Mouse (Mus musculus) CH12.LX (cell line): ENCODE results near the gene Mapkapk2. TPM values are rescaled to one million over a fixed set of nuclear protein-coding genes. Genes with fewer than 3 reads are reported as not detected.
A peak's percentile ranks its signal among the peaks of the same experiment; 100 is the strongest.

Experiments used
- DNase-seq: peaks from one replicate; pipeline ENCODE4 v3.0.0-alpha.2; 2013; ENCODE audit errors: extremely low read depth
- H3K27ac ChIP-seq: 2 replicates; pipeline ENCODE4 v1.5.1; 2012; ENCODE audit warnings: low read depth, mild to moderate bottlenecking, control low read depth, moderate library complexity; ENCODE audit not compliant: insufficient read depth
- H3K27me3 ChIP-seq: replicated peaks from 2 replicates; pipeline ENCODE3; 2012; ENCODE audit warnings: inconsistent platforms
- H3K36me3 ChIP-seq, 2 experiments: replicated peaks in 1 of 2; 2 replicates each; pipeline versions ENCODE3 to v1.6.1; 2012; ENCODE audit warnings: inconsistent platforms in 1 of 2, low read length in 1 of 2, mild to moderate bottlenecking in 1 of 2, mixed read lengths in 1 of 2, moderate library complexity in 1 of 2; ENCODE audit not compliant: control insufficient read depth in 1 of 2, insufficient read depth in 1 of 2
- H3K4me1 ChIP-seq, 2 experiments: 2 replicates each; pipeline ENCODE4 v1.6.1; 2012; ENCODE audit warnings: inconsistent platforms in 1 of 2, moderate library complexity in 1 of 2; ENCODE audit not compliant: insufficient read depth in 2 of 2, control insufficient read depth in 1 of 2
- H3K4me2 ChIP-seq: 2 replicates; pipeline ENCODE4 v1.6.1; 2012; ENCODE audit warnings: low read depth, mild to moderate bottlenecking, control low read depth; ENCODE audit not compliant: poor library complexity, insufficient read depth, severe bottlenecking
- H3K4me3 ChIP-seq, 3 experiments: fragments of 150-350 bp in 1 of 3; sonication (generic) in 1 of 3; replicated peaks in 1 of 3; 2 replicates each; pipeline versions ENCODE3 to v1.5.1; 2011 to 2012; ENCODE audit warnings: low read depth in 2 of 3, low read length in 2 of 3, mild to moderate bottlenecking in 2 of 3, moderate library complexity in 2 of 3, control low read depth in 1 of 3, improper control_type of control experiment in 1 of 3, inconsistent platforms in 1 of 3, mixed read lengths in 1 of 3; ENCODE audit not compliant: poor library complexity in 1 of 3
- H3K79me2 ChIP-seq: replicated peaks from 2 replicates; pipeline ENCODE4 v1.6.1; 2012; ENCODE audit warnings: mild to moderate bottlenecking, moderate library complexity; ENCODE audit not compliant: control insufficient read depth, poor library complexity, insufficient read depth, severe bottlenecking; ENCODE audit errors: extremely low read depth
- H3K9ac ChIP-seq: 2 replicates; pipeline ENCODE4 v1.6.1; 2012; ENCODE audit warnings: low read depth, mild to moderate bottlenecking, control low read depth, moderate library complexity; ENCODE audit not compliant: insufficient read depth
- H3K9me3 ChIP-seq: replicated peaks from 2 replicates; pipeline ENCODE3; 2012; ENCODE audit warnings: low read length, inconsistent platforms, mixed read lengths
- BHLHE40 ChIP-seq: IDR thresholded peaks from 2 replicates; pipeline ENCODE4 v1.6.1; 2011; ENCODE audit warnings: mild to moderate bottlenecking, low read depth, low read length, improper control_type of control experiment
- CHD1 ChIP-seq: IDR thresholded peaks from 2 replicates; pipeline ENCODE4 v1.6.1; 2012; ENCODE audit warnings: low read depth, low read length, improper control_type of control experiment, inconsistent platforms
- CHD2 ChIP-seq: IDR thresholded peaks from 2 replicates; pipeline ENCODE4 v1.6.1; 2011; ENCODE audit warnings: low read length, improper control_type of control experiment
- CTCF ChIP-seq, 2 experiments: IDR thresholded peaks in 1 of 2; conservative IDR thresholded peaks in 1 of 2; 2 replicates each; pipeline ENCODE4 v1.5.1; 2011 to 2012; ENCODE audit warnings: low read depth in 2 of 2, low read length in 2 of 2, improper control_type of control experiment in 1 of 2, inconsistent platforms in 1 of 2, mild to moderate bottlenecking in 1 of 2, moderate library complexity in 1 of 2
- E2F4 ChIP-seq: IDR thresholded peaks from 2 replicates; pipeline ENCODE4 v1.6.1; 2011; ENCODE audit warnings: low read depth, low read length, improper control_type of control experiment; ENCODE audit not compliant: insufficient replicate concordance
- ELF1 ChIP-seq: IDR thresholded peaks from 2 replicates; pipeline ENCODE4 v1.6.1; 2014; ENCODE audit warnings: low read depth, mild to moderate bottlenecking, inconsistent platforms, low read length, improper control_type of control experiment
- EP300 ChIP-seq: IDR thresholded peaks from 2 replicates; pipeline ENCODE4 v1.6.1; 2011; ENCODE audit warnings: low read length, improper control_type of control experiment
- ETS1 ChIP-seq: conservative IDR thresholded peaks from 2 replicates; pipeline ENCODE4 v1.6.1; 2012; ENCODE audit warnings: low read depth, mild to moderate bottlenecking, inconsistent platforms, low read length, improper control_type of control experiment, moderate library complexity
- GABPA ChIP-seq: IDR thresholded peaks from 2 replicates; pipeline ENCODE4 v1.6.1; 2012; ENCODE audit warnings: low read depth, low read length, improper control_type of control experiment, inconsistent platforms; ENCODE audit not compliant: insufficient replicate concordance
- HCFC1 ChIP-seq: IDR thresholded peaks from 2 replicates; pipeline ENCODE4 v1.6.1; 2012; ENCODE audit warnings: low read depth, mild to moderate bottlenecking, inconsistent platforms, low read length, improper control_type of control experiment
- IRF4 ChIP-seq: IDR thresholded peaks from 2 replicates; pipeline ENCODE4 v1.6.1; 2014; ENCODE audit warnings: low read depth, mild to moderate bottlenecking, inconsistent platforms, low read length, improper control_type of control experiment
- KAT2A ChIP-seq: IDR thresholded peaks from 2 replicates; pipeline ENCODE4 v1.6.1; 2012; ENCODE audit warnings: low read length, improper control_type of control experiment, inconsistent platforms; ENCODE audit not compliant: insufficient replicate concordance
- MAFK ChIP-seq: IDR thresholded peaks from 2 replicates; pipeline ENCODE4 v1.6.1; 2011; ENCODE audit warnings: low read length, improper control_type of control experiment; ENCODE audit not compliant: insufficient replicate concordance
- MAZ ChIP-seq: IDR thresholded peaks from 2 replicates; pipeline ENCODE4 v1.6.1; 2012; ENCODE audit warnings: low read depth, mild to moderate bottlenecking, inconsistent platforms, low read length, improper control_type of control experiment, moderate library complexity
- MEF2A ChIP-seq: IDR thresholded peaks from 2 replicates; pipeline ENCODE4 v1.6.1; 2014; ENCODE audit warnings: low read depth, mild to moderate bottlenecking, inconsistent platforms, low read length, improper control_type of control experiment, borderline replicate concordance
- MXI1 ChIP-seq: IDR thresholded peaks from 2 replicates; pipeline ENCODE4 v1.6.1; 2011; ENCODE audit warnings: mild to moderate bottlenecking, low read depth, low read length, improper control_type of control experiment
- MYC ChIP-seq: IDR thresholded peaks from 2 replicates; pipeline ENCODE4 v1.6.1; 2011; ENCODE audit warnings: low read depth, mild to moderate bottlenecking, improper control_type of control experiment, low read length
- NRF1 ChIP-seq: IDR thresholded peaks from 2 replicates; pipeline ENCODE4 v1.6.1; 2014; ENCODE audit warnings: low read depth, mild to moderate bottlenecking, inconsistent platforms, low read length, improper control_type of control experiment, moderate library complexity
- PAX5 ChIP-seq: IDR thresholded peaks from 2 replicates; pipeline ENCODE4 v1.6.1; 2012; ENCODE audit warnings: low read length, inconsistent platforms, mixed read lengths
- POLR2A ChIP-seq: IDR thresholded peaks from 2 replicates; pipeline ENCODE4 v1.6.1; 2011; ENCODE audit warnings: low read depth, mild to moderate bottlenecking, improper control_type of control experiment, low read length
- POLR2AphosphoS2 ChIP-seq: IDR thresholded peaks from 2 replicates; pipeline ENCODE4 v1.6.1; 2011; ENCODE audit warnings: low read depth, low read length, improper control_type of control experiment
- RAD21 ChIP-seq: IDR thresholded peaks from 2 replicates; pipeline ENCODE4 v1.6.1; 2011; ENCODE audit warnings: low read depth, mild to moderate bottlenecking, low read length, improper control_type of control experiment, moderate library complexity
- SIN3A ChIP-seq: IDR thresholded peaks from 2 replicates; pipeline ENCODE4 v1.6.1; 2012; ENCODE audit warnings: low read length, improper control_type of control experiment, inconsistent platforms
- SMC3 ChIP-seq: IDR thresholded peaks from 2 replicates; pipeline ENCODE4 v1.6.1; 2011; ENCODE audit warnings: low read depth, low read length, improper control_type of control experiment
- TBP ChIP-seq: conservative IDR thresholded peaks from 2 replicates; pipeline ENCODE4 v1.6.1; 2011; ENCODE audit warnings: low read depth, low read length, improper control_type of control experiment
- TCF12 ChIP-seq: IDR thresholded peaks from 2 replicates; pipeline ENCODE4 v1.6.1; 2014; ENCODE audit warnings: low read depth, mild to moderate bottlenecking, inconsistent platforms, low read length, improper control_type of control experiment
- USF1 ChIP-seq: IDR thresholded peaks from 2 replicates; pipeline ENCODE4 v1.6.1; 2014; ENCODE audit warnings: low read depth, mild to moderate bottlenecking, inconsistent platforms, low read length, improper control_type of control experiment
- USF2 ChIP-seq: conservative IDR thresholded peaks from 2 replicates; pipeline ENCODE4 v1.6.1; 2011; ENCODE audit warnings: low read depth, low read length, improper control_type of control experiment
- ZC3H11A ChIP-seq: IDR thresholded peaks from 2 replicates; pipeline ENCODE4 v1.6.1; 2012; ENCODE audit warnings: low read depth, mild to moderate bottlenecking, inconsistent platforms, low read length, improper control_type of control experiment
- ZKSCAN1 ChIP-seq: IDR thresholded peaks from 2 replicates; pipeline ENCODE4 v1.6.1; 2012; ENCODE audit warnings: low read depth, inconsistent platforms, low read length, improper control_type of control experiment, borderline replicate concordance
- ZNF384 ChIP-seq: IDR thresholded peaks from 2 replicates; pipeline ENCODE4 v1.6.1; 2012; ENCODE audit warnings: low read depth, low read length, improper control_type of control experiment, inconsistent platforms
- dilution Hi-C: fragments of 300-500 bp; cut with MboI; formaldehyde crosslinking; loops from 2 replicates; pipeline ENCODE4 v1.14.3; 2020; ENCODE audit warnings: low sequenced_read_pairs; ENCODE audit not compliant: extremely low pct_unique_long_range_greater_than_20kb, extremely low pct_ligation_motif_present
- in situ Hi-C: fragments of 300-500 bp; cut with MboI; formaldehyde crosslinking; loops from 3 replicates; pipeline ENCODE4 v1.14.3; 2019; ENCODE audit warnings: low sequenced_read_pairs, low pct_ligation_motif_present, low pct_unique_long_range_greater_than_20kb, mixed read lengths
- polyA plus RNA-seq: library from polyadenylated mRNA; unstranded; fragments of >175 nt; gene quantifications from 2 replicates; pipeline ENCODE4 v1.2.1, GENCODE M21; 2012; ENCODE audit warnings: low read depth; ENCODE audit not compliant: insufficient read length
- total RNA-seq, 2 experiments: library from RNA; depleted of rRNA; stranded (reverse); fragments of 300-350 nt in 1 of 2; fragments of >200 nt in 1 of 2; gene quantifications; 2 replicates each; pipeline ENCODE4 v1.2.3; 2012 to 2014

The Mapkapk2 gene
- total and polyA plus RNA-seq, 3 experiments = 55.0 to 63.5 (median 62.9) TPM

DNA sequence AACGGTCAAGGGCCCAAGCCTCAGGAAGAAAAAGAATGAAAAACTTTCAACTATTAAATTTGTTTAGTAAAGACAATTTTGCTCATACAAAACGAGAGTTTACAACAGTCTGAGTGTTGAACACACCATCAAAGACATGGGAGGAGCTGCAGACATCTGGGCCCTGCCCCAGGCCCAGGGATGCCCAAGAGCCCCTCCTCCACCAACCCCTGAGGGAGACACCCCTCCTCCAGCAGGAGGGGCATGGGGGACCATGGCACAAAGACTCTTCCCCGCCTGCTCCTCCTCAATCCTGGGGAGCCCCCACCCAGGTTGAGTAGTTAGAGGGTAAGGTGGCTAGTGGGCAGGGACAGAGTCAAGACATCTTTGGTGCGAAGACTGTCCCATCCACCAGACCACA lies 44.0 kb downstream of the Mapkapk2 start:
- H3K27ac ChIP-seq = no peak overlapping the region
- TF ChIP-seq IRF4 (no peak), NRF1 (no peak), ZKSCAN1 (no peak), MAFK (no peak), SMC3 (no peak), MXI1 (no peak), USF1 (no peak), RAD21 (no peak), ZNF384 (no peak), USF2 (no peak), PAX5 (no peak), CHD2 (no peak), POLR2AphosphoS2 (no peak), MEF2A (no peak)
- no peak overlapping the region for H3K4me2 ChIP-seq
- in situ Hi-C loops = loop anchor here (5.0 to 10.0 kb wide), 5 partner anchors 66 to 509 kb away; partner anchors contain the start of genes Gm29427 and Yod1
- H3K9ac ChIP-seq = no peak overlapping the region
- DNase-seq = no peak
- no peaks in the 10 kb centered on the region for H3K9me3 ChIP-seq
- dilution Hi-C loops = no loop called here
- H3K27me3 ChIP-seq = no peaks in the 10 kb centered on the region
- H3K79me2 ChIP-seq = 0 out of 2 replicates have a peak, but pooled peaks cover 2% of the 10 kb centered on the region
- no peak overlapping the region for H3K4me3 ChIP-seq
- H3K4me1 ChIP-seq = peaks cover 33 to 67% of the 10 kb centered on the region in 2 experiments
- H3K36me3 ChIP-seq = peaks cover 32 to 52% of the 10 kb centered on the region in 2 experiments

DNA sequence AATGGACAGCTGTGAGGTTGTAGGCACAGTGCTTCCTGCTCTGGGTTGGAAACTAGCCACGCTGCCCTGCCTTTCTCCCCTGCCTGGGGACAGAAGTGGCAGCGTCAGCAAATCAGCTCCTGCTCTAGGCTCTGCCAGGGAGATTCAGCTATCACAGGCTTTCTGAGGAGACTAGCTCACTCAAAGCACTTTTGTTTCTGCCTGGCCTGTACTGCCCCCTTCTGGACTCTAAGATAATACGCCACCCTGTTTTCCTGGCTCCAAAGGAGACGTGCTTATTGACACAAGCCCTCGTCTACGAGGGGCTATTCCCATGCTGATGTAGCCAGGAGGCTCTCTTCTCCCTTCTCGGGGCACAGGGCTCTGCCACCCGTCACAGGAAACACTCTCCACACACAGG lies 44.4 kb downstream of the Mapkapk2 start:
- peak overlapping the region; percentile 51 for H3K27ac ChIP-seq
- peak; percentile 96 for DNase-seq
- dilution Hi-C loops (no loop called here), in situ Hi-C loops (loop anchor here (5.0 to 10.0 kb wide), 5 partner anchors 66 to 508 kb away; partner anchors contain the start of genes Gm29427 and Yod1)
- H3K79me2 ChIP-seq = no peaks in the 10 kb centered on the region
- H3K4me3 ChIP-seq = peak overlapping the region in 1 of 3 experiments; percentile 20
- peaks cover 36 to 68% of the 10 kb centered on the region in 2 experiments for H3K4me1 ChIP-seq
- peaks cover 32 to 48% of the 10 kb centered on the region in 2 experiments for H3K36me3 ChIP-seq
- H3K27me3 ChIP-seq = no peaks in the 10 kb centered on the region
- H3K9ac ChIP-seq = no peak overlapping the region
- H3K4me2 ChIP-seq = no peak overlapping the region
- no peaks in the 10 kb centered on the region for H3K9me3 ChIP-seq
- TF ChIP-seq CHD2 (no peak), EP300 (no peak), GABPA (no peak), E2F4 (no peak), HCFC1 (no peak), ZC3H11A (peak; percentile 98), KAT2A (no peak), USF1 (no peak), CTCF (conservative IDR thresholded peaks at IDR 0.05 in 1 of 2, IDR thresholded peaks at IDR 0.05 in 1 of 2; ENCODE audit: low read depth in 2 of 2, low read length in 2 of 2) (peak; percentile 48 to 95), ZKSCAN1 (no peak), POLR2A (no peak; the same call in 1 of the 2 replicates), MAFK (peak; percentile 96), SIN3A (no peak; the same call in 1 of the 2 replicates), MXI1 (no peak), BHLHE40 (0 out of 2 replicates have a peak, but pooled peaks have one; percentile 7), ELF1 (0 out of 2 replicates have a peak, but pooled peaks have one; percentile 10), TBP (no peak), CHD1 (no peak), MYC (0 out of 2 replicates have a peak, but pooled peaks have one; percentile 41), RAD21 (peak; percentile 99), ETS1 (peak; percentile 51; the same call in 1 of the 2 replicates), TCF12 (no peak), PAX5 (no peak), MAZ (peak; percentile 41; the same call in 1 of the 2 replicates), SMC3 (peak; percentile 97)
